Mouse (Mus musculus) hindbrain, embryonic 12.5 days (tissue): ENCODE data around the gene AU022252. TPM values are rescaled to one million over a fixed set of nuclear protein-coding genes. Genes with fewer than 3 reads are reported as not detected.

Experiments
- ATAC-seq: fragments of 200-750 bp; cut with Nextera tagmentation; 2 replicates; pipeline ENCODE4 v1.8.0; 2017; ENCODE audit warnings: moderate TSS enrichment; ENCODE audit not compliant: low FRiP score
- H3K27ac ChIP-seq: fragments of 300-500 bp; sonication (generic); 2 replicates; pipeline ENCODE4 v1.5.1; 2016; ENCODE audit warnings: mild to moderate bottlenecking
- H3K27me3 ChIP-seq: fragments of 300-500 bp; sonication (generic); 2 replicates; pipeline ENCODE4 v1.6.1; 2016; ENCODE audit warnings: mild to moderate bottlenecking
- H3K36me3 ChIP-seq: fragments of 300-500 bp; sonication (generic); 2 replicates; pipeline ENCODE4 v1.6.1; 2016; ENCODE audit warnings: mild to moderate bottlenecking
- H3K4me1 ChIP-seq: fragments of 300-500 bp; sonication (generic); 2 replicates; pipeline ENCODE4 v1.6.1; 2016
- H3K4me2 ChIP-seq: fragments of 300-500 bp; sonication (generic); replicated peaks from 2 replicates; pipeline ENCODE4 v1.6.1; 2016; ENCODE audit warnings: mild to moderate bottlenecking
- H3K4me3 ChIP-seq: fragments of 300-500 bp; sonication (generic); 2 replicates; pipeline ENCODE4 v1.5.1; 2016; ENCODE audit warnings: mild to moderate bottlenecking
- H3K9ac ChIP-seq: fragments of 300-500 bp; sonication (generic); 2 replicates; pipeline ENCODE4 v1.6.1; 2016; ENCODE audit warnings: mild to moderate bottlenecking, moderate library complexity
- H3K9me3 ChIP-seq: fragments of 300-500 bp; sonication (generic); replicated peaks from 2 replicates; pipeline ENCODE4 v1.6.1; 2016; ENCODE audit warnings: mild to moderate bottlenecking
- WGBS: fragments of 180-500 bp; shearing (Covaris S2); methylation state at CpG from one replicate; pipeline ENCODE4 v1.1.7; 2016; 5-methylcytosine and 5-hydroxymethylcytosine counted together
- polyA plus RNA-seq: library from polyadenylated mRNA; unstranded; fragments of >200 nt; fragmentation: Nextera tagmentation; extraction: Ambion mirVana; gene quantifications from 2 replicates; pipeline ENCODE4 v1.2.1, GENCODE M21; 2016

AU022252 gene
- polyA plus RNA-seq, 1 experiment from 2014 or later: 38.7 TPM

GRCm38 (mm10) chr4:119177702-119178101, 54.8 kb downstream of the AU022252 start:
- WGBS: 79% methylated on average over 5 of the region's 5 CpGs
- H3K4me2 ChIP-seq: no peak overlapping the region
- H3K9me3 ChIP-seq: no peaks in the 10 kb centered on the region
- H3K4me3 ChIP-seq: no peak overlapping the region
- no peaks in the 10 kb centered on the region for H3K36me3 ChIP-seq
- ATAC-seq: no peak
- H3K9ac ChIP-seq: no peak overlapping the region
- peaks cover 5% of the 10 kb centered on the region for H3K4me1 ChIP-seq
- no peak overlapping the region for H3K27ac ChIP-seq
- H3K27me3 ChIP-seq: no peaks in the 10 kb centered on the region

- Histone ChIP-seq H3K4me1 (peaks cover 19% of the 10 kb centered on the region), H3K4me2 (peak within 1 kb of the TSS; percentile 72), H3K4me3 (peak within 1 kb of the TSS; percentile 50), H3K9ac (peak within 1 kb of the TSS; percentile 80), H3K27me3 (no peaks in the 10 kb centered on the region), H3K27ac (peak within 1 kb of the TSS; percentile 50; the same call in 1 of the 2 replicates), H3K36me3 (peaks cover 17% of the 10 kb centered on the region), H3K9me3 (no peaks in the 10 kb centered on the region)
- peak; percentile 100 for ATAC-seq
- WGBS: under 1% methylated on average over 40 of the region's 40 CpGs
These were observed 58.6 kb downstream of the AU022252 start, which contains the start of gene Zfp691 for GRCm38 (mm10) chr4:119173851-119174453. TSS of gene Zfp691 (minus strand) at chr4:119174195.

GRCm38 (mm10) chr4:119172919-119173650, 59.4 kb downstream of the AU022252 start:
- peaks cover 18% of the 10 kb centered on the region for H3K36me3 ChIP-seq
- H3K9me3 ChIP-seq: no peaks in the 10 kb centered on the region
- no peaks in the 10 kb centered on the region for H3K27me3 ChIP-seq
- no peak for ATAC-seq
- 45% methylated on average over 18 of the region's 18 CpGs for WGBS
- peak overlapping the region; percentile 50 for H3K4me3 ChIP-seq
- H3K4me2 ChIP-seq: peak overlapping the region; percentile 72
- peak overlapping the region; percentile 80 for H3K9ac ChIP-seq
- H3K4me1 ChIP-seq: peaks cover 19% of the 10 kb centered on the region
- H3K27ac ChIP-seq: 0 out of 2 replicates have a peak overlapping the region, but pooled peaks have one; percentile 50

GRCm38 (mm10) chr4:119167663-119168062, 64.8 kb downstream of the AU022252 start:
- Histone ChIP-seq H3K9ac (no peak overlapping the region), H3K27ac (no peak overlapping the region), H3K4me3 (no peak overlapping the region), H3K27me3 (no peaks in the 10 kb centered on the region), H3K9me3 (no peaks in the 10 kb centered on the region), H3K36me3 (peaks cover 18% of the 10 kb centered on the region), H3K4me2 (no peak overlapping the region), H3K4me1 (peaks cover 13% of the 10 kb centered on the region)
- 6% methylated on average over 4 of the region's 4 CpGs for WGBS
- ATAC-seq: peak; percentile 32; the same call in 1 of the 2 replicates

DNA sequence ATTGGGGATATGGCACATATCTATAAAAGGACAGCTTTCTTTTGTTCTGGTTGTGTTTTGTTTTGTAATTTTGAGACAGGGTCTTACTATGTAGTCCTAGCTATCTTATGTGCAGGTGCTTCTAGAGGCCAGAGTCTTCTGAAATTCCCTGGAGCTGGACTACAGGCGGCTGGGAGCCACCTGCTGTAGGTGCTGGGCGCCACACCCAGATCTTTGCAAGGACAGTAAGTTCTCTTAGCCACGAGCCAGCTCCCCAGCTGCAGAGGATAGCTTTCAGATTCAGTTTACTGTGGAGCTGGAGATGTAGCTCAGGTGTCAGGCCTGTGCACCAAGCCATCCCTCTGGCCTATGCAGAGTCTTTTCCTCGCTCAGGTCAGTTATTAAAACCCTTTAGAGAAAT, 65.4 kb downstream of the AU022252 start:
- H3K9me3 ChIP-seq: no peaks in the 10 kb centered on the region
- H3K27ac ChIP-seq: no peak overlapping the region
- no peaks in the 10 kb centered on the region for H3K27me3 ChIP-seq
- no peak overlapping the region for H3K4me3 ChIP-seq
- no peak overlapping the region for H3K4me2 ChIP-seq
- peaks cover 8% of the 10 kb centered on the region for H3K4me1 ChIP-seq
- 83% methylated on average over 4 of the region's 4 CpGs for WGBS
- no peak overlapping the region for H3K9ac ChIP-seq
- no peak for ATAC-seq
- H3K36me3 ChIP-seq: peaks cover 18% of the 10 kb centered on the region

GRCm38 (mm10) chr4:119165916-119166315, 66.6 kb downstream of the AU022252 start:
- Histone ChIP-seq H3K9ac (no peak overlapping the region), H3K36me3 (peaks cover 18% of the 10 kb centered on the region), H3K4me1 (no peaks in the 10 kb centered on the region), H3K27me3 (no peaks in the 10 kb centered on the region), H3K27ac (no peak overlapping the region), H3K4me2 (no peak overlapping the region), H3K9me3 (no peaks in the 10 kb centered on the region), H3K4me3 (no peak overlapping the region)
- 75% methylated on average over 7 of the region's 7 CpGs for WGBS
- no peak for ATAC-seq

DNA sequence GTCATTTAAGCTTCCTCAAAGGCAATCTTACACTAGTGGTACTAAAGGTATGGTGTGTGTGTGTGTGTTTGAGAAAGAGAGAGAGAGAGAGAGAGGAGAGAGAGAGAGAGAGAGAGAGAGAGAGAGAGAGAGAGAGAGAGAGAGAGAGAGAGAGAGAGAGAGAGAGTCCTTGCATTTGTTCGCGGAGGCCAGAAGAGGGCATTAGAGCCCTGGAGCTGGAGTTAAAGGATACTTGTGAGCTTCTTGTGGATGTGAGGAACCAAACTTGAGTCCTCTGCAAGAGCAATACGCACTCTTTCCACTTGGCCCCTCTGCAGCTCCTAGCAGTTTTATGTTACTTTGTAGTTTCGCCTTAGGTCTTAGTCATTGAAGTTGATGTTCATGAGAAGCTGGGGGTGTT, 69.5 kb downstream of the AU022252 start:
- no peak overlapping the region for H3K4me2 ChIP-seq
- no peaks in the 10 kb centered on the region for H3K36me3 ChIP-seq
- no peak overlapping the region for H3K4me3 ChIP-seq
- H3K4me1 ChIP-seq: no peaks in the 10 kb centered on the region
- no peak for ATAC-seq
- WGBS: 67% methylated on average over 4 of the region's 4 CpGs
- no peak overlapping the region for H3K9ac ChIP-seq
- no peaks in the 10 kb centered on the region for H3K27me3 ChIP-seq
- H3K27ac ChIP-seq: no peak overlapping the region
- no peaks in the 10 kb centered on the region for H3K9me3 ChIP-seq

DNA sequence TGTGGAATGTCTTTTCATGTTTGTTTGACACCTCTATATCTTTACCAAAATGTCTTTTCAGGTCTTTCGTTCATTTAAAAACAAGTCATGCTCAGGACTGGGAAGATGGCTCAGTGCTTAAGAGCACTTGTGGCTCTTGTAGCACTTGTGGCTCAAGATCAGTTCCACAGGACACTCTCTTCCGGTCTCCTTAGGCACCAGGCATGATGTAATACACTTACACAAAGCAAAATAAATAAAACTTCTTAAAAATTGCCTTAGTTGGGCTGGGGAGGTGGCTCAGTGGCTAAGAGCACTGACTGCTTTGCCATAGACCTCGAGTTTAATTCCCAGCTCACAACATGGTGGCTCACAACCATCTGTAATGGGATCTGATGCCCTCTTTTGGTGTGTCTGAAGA, 71.2 kb downstream of the AU022252 start:
- Histone ChIP-seq H3K4me2 (no peak overlapping the region), H3K9me3 (no peaks in the 10 kb centered on the region), H3K27me3 (no peaks in the 10 kb centered on the region), H3K4me1 (no peaks in the 10 kb centered on the region), H3K36me3 (no peaks in the 10 kb centered on the region), H3K4me3 (no peak overlapping the region), H3K27ac (no peak overlapping the region), H3K9ac (no peak overlapping the region)
- no peak for ATAC-seq
- WGBS: 72% methylated on average over 3 of the region's 3 CpGs

DNA sequence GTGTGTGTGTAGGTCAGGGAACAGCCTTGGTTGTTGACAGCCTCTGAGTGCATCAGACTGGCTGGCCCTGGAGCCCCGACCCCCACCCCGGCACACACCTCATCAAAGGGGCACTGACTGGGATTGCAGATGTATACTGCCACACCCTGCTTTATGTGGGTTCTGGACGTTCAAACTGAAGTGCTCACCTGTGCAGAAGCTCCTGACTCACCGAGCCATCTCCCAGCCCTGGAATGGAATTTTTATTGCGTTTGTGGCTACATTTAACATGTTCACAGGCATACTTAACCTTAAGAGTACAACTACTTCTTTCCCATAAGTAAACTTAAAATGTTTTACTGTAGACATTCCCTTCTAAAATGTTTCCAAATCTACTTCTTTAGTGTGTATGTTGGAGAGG, 74.6 kb downstream of the AU022252 start:
- Histone ChIP-seq H3K4me1 (no peaks in the 10 kb centered on the region), H3K4me3 (no peak overlapping the region), H3K9me3 (no peaks in the 10 kb centered on the region), H3K4me2 (no peak overlapping the region), H3K27ac (no peak overlapping the region), H3K36me3 (no peaks in the 10 kb centered on the region), H3K27me3 (no peaks in the 10 kb centered on the region), H3K9ac (no peak overlapping the region)
- 86% methylated on average over 5 of the region's 5 CpGs for WGBS
- ATAC-seq: no peak

DNA sequence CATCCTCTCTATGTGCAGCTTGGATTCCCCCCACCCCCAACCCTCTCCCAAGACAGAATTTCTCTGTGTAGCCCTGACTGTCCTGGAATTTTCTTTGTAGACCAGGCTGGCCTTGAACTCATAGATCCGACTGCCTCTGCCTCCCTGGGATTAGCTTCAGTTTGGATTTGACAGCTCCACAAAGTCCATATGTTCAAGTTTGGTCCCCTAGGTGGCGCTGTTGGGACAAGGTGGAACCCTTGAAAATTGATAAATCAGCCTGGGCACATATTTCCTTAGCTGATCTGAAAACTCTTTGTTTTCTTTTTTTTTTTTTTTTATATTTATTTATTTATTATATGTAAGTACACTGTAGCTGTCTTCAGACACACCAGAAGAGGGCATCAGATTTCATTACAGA, 75.3 kb downstream of the AU022252 start:
- H3K27me3 ChIP-seq: no peaks in the 10 kb centered on the region
- no peak for ATAC-seq
- H3K9me3 ChIP-seq: no peaks in the 10 kb centered on the region
- H3K36me3 ChIP-seq: no peaks in the 10 kb centered on the region
- no peak overlapping the region for H3K27ac ChIP-seq
- H3K4me3 ChIP-seq: no peak overlapping the region
- 36% methylated on average over 2 of the region's 2 CpGs for WGBS
- H3K9ac ChIP-seq: no peak overlapping the region
- no peak overlapping the region for H3K4me2 ChIP-seq
- H3K4me1 ChIP-seq: no peaks in the 10 kb centered on the region
